ENCODE assay signal across 8 mouse cellular contexts in the genomic region with DNA sequence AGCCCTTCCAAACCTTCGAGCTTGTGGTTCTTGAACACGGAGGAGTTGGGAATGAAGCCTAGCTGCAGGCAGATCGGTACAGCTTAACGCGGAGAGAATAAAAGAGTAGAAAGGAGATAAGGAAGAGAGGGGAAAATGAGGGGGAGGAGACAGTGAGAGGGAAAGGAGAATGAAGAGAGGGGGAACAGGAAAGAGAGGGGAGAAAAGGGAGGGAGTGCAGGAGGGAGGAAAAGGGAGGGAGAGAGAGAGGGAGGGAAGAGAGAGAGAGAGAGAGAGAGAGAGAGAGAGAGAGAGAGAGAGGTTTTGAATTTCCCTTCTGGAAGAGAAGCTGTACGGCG. TPM values are rescaled to one million over a fixed set of nuclear protein-coding genes. Genes with fewer than 3 reads are reported as not detected.
DNase-seq lines count a peak whose midpoint lies in the region; ATAC-seq lines count a peak whose summit lies in the region.

A gene (plus strand): TSS at position 301 of the 338 bp plus-strand sequence.

- H3K4me2 ChIP-seq in embryonic facial prominence, embryonic 13.5 days, result peak within 1 kb of the TSS; percentile 65
- peak within 1 kb of the TSS; percentile 71 for H3K4me2 ChIP-seq in neural tube, embryonic 12.5 days (replicated peaks)

- peak within 1 kb of the TSS; percentile 39 for H3K4me3 ChIP-seq in embryonic facial prominence, embryonic 13.5 days
- peak within 1 kb of the TSS; percentile 40 for H3K4me3 ChIP-seq in neural tube, embryonic 12.5 days

- H3K27me3 ChIP-seq in embryonic facial prominence, embryonic 13.5 days, result peaks cover 44% of the 10 kb centered on the region
- H3K27me3 ChIP-seq in neural tube, embryonic 12.5 days (replicated peaks), result peaks cover 5% of the 10 kb centered on the region

- peak within 1 kb of the TSS; percentile 55 for H3K27ac ChIP-seq in embryonic facial prominence, embryonic 13.5 days
- peak within 1 kb of the TSS; percentile 28; the same call in 1 of the 2 replicates for H3K27ac ChIP-seq in neural tube, embryonic 12.5 days

- no peak for DNase-seq in layer of hippocampus, adult 8-10 months (ENCODE audit: low spot score in 2 of 2)
- no peak for DNase-seq in layer of hippocampus, adult 9-10 months (ENCODE audit: low spot score)
- no peak for DNase-seq in layer of hippocampus, postnatal 14 days (ENCODE audit: low spot score in 2 of 2)
- DNase-seq in cerebellum, adult 11-12 months, result no peak
- no peak for DNase-seq in spleen, postnatal 4 days (ENCODE audit: low spot score in 2 of 2)

- H3K9ac ChIP-seq in embryonic facial prominence, embryonic 13.5 days, result peak within 1 kb of the TSS; percentile 46; the same call in 1 of the 2 replicates
- peak within 1 kb of the TSS; percentile 51 for H3K9ac ChIP-seq in neural tube, embryonic 12.5 days

- no peak for ATAC-seq in embryonic facial prominence, embryonic 13.5 days (ENCODE audit: insufficient number of reproducible peaks, insufficient read depth, low FRiP score, low TSS enrichment, low read depth)
- ATAC-seq in neural tube, embryonic 12.5 days (ENCODE audit: low FRiP score, low read depth), result no peak
- no peak for ATAC-seq in monocyte, adult 5-6 weeks (replicated peaks; ENCODE audit: insufficient number of reproducible peaks, low FRiP score, low TSS enrichment, poor library complexity, severe bottlenecking)

- no peaks in the 10 kb centered on the region for H3K9me3 ChIP-seq in embryonic facial prominence, embryonic 13.5 days
- no peaks in the 10 kb centered on the region for H3K9me3 ChIP-seq in neural tube, embryonic 12.5 days

- H3K36me3 ChIP-seq in embryonic facial prominence, embryonic 13.5 days, result no peaks in the 10 kb centered on the region
- H3K36me3 ChIP-seq in neural tube, embryonic 12.5 days, result no peaks in the 10 kb centered on the region

- peaks cover 26% of the 10 kb centered on the region for H3K4me1 ChIP-seq in embryonic facial prominence, embryonic 13.5 days
- H3K4me1 ChIP-seq in neural tube, embryonic 12.5 days, result peaks cover 35% of the 10 kb centered on the region

- 1% methylated on average over 7 of the region's 7 CpGs for WGBS in embryonic facial prominence, embryonic 13.5 days
- WGBS in neural tube, embryonic 12.5 days, result 3% methylated on average over 7 of the region's 7 CpGs

RNA-seq across cellular contexts. Expression of the gene that starts here (rescaled TPM):
- total RNA-seq in layer of hippocampus, adult 8-10 months (2022), result 100 to 1,000 TPM; 865 to 892 (median 878) TPM
- polyA plus RNA-seq in embryonic facial prominence, embryonic 13.5 days (2015; fragmentation: Nextera tagmentation; extraction: Ambion mirVana), result 7.3 and 7.4 TPM in 2 replicates
- 100 to 1,000 TPM; 818 to 860 TPM for total RNA-seq in layer of hippocampus, postnatal 14 days (2021)
- 13.6 and 15.4 TPM in 2 replicates for polyA plus RNA-seq in neural tube, embryonic 12.5 days (2016; fragmentation: Nextera tagmentation; extraction: Ambion mirVana)
- total RNA-seq in monocyte, adult 5-6 weeks (2017), result 0.19 to 0.85 TPM in 2 of 3 replicates, not detected in the other

Comparison
In these comparisons a context has a peak if more than half of its experiments do, and no peak if none do; other contexts are left out.
1. RNA of the gene that starts here (total RNA-seq): 865 to 892 TPM in layer of hippocampus, adult 8-10 months and 818 to 860 TPM in layer of hippocampus, postnatal 14 days; 0.19 to 0.85 TPM in monocyte, adult 5-6 weeks; every median in the first group is over 100 times any median in the second.